Mouse (Mus musculus) heart, embryonic 14.5 days (tissue): Measurements from ENCODE around the gene Atf6. TPM values are rescaled to one million over a fixed set of nuclear protein-coding genes. Genes with fewer than 3 reads are reported as not detected.

Experiments used
- ATAC-seq: fragments of 200-750 bp; cut with Nextera tagmentation; 2 replicates; pipeline ENCODE4 v1.8.0; 2017; ENCODE audit warnings: low read depth, moderate TSS enrichment; ENCODE audit not compliant: insufficient number of reproducible peaks, insufficient read depth, low FRiP score
- H3K27ac ChIP-seq, 2 experiments: fragments of 200-500 bp in 1 of 2; fragments of 300-500 bp in 1 of 2; sonication (generic) in 1 of 2; replicated peaks in 1 of 2; 2 replicates each; pipeline ENCODE4 v1.5.1; 2012 to 2014; ENCODE audit warnings: low read depth in 2 of 2, low read length in 2 of 2, control low read depth in 1 of 2, mild to moderate bottlenecking in 1 of 2, mixed read lengths in 1 of 2; ENCODE audit not compliant: control insufficient read depth in 1 of 2, insufficient read depth in 1 of 2
- H3K27me3 ChIP-seq: fragments of 300-500 bp; sonication (generic); 2 replicates; pipeline ENCODE4 v1.6.1; 2014; ENCODE audit warnings: mild to moderate bottlenecking, low read length, control low read depth; ENCODE audit not compliant: control insufficient read depth, insufficient read depth
- H3K36me3 ChIP-seq: fragments of 300-500 bp; sonication (generic); 2 replicates; pipeline ENCODE4 v1.6.1; 2014; ENCODE audit warnings: mild to moderate bottlenecking, control low read depth, low read length, mixed read lengths; ENCODE audit not compliant: control insufficient read depth, insufficient read depth
- H3K4me1 ChIP-seq, 2 experiments: fragments of 200-500 bp in 1 of 2; fragments of 300-500 bp in 1 of 2; sonication (generic) in 1 of 2; 2 replicates each; pipeline ENCODE4 v1.6.1; 2012 to 2014; ENCODE audit warnings: low read length in 2 of 2, control low read depth in 1 of 2, mixed read lengths in 1 of 2; ENCODE audit not compliant: control insufficient read depth in 2 of 2, insufficient read depth in 2 of 2
- H3K4me2 ChIP-seq: fragments of 300-500 bp; sonication (generic); 2 replicates; pipeline ENCODE4 v1.6.1; 2014; ENCODE audit warnings: mild to moderate bottlenecking, low read length
- H3K4me3 ChIP-seq, 2 experiments: fragments of 200-500 bp in 1 of 2; fragments of 300-500 bp in 1 of 2; sonication (generic) in 1 of 2; 2 replicates each; pipeline ENCODE4 v1.5.1; 2012 to 2014; ENCODE audit warnings: low read length in 2 of 2, mild to moderate bottlenecking in 2 of 2, control low read depth in 1 of 2, low read depth in 1 of 2, moderate library complexity in 1 of 2; ENCODE audit not compliant: control insufficient read depth in 1 of 2, insufficient read depth in 1 of 2
- H3K9ac ChIP-seq: fragments of 300-500 bp; sonication (generic); 2 replicates; pipeline ENCODE4 v1.6.1; 2014; ENCODE audit warnings: mild to moderate bottlenecking, low read length
- H3K9me3 ChIP-seq: fragments of 300-500 bp; sonication (generic); 2 replicates; pipeline ENCODE4 v1.6.1; 2016; ENCODE audit warnings: low read length, control low read depth; ENCODE audit not compliant: control insufficient read depth
- WGBS: fragments of 180-500 bp; shearing (Covaris S2); extraction: QIAGEN DNeasy Blood & Tissue Kit; methylation state at CpG from one replicate; pipeline ENCODE4 v1.1.7; 2014; 5-methylcytosine and 5-hydroxymethylcytosine counted together
- polyA plus RNA-seq: library from polyadenylated mRNA; unstranded; fragments of >200 nt; fragmentation: Nextera tagmentation; extraction: Ambion mirVana; gene quantifications from 2 replicates; pipeline ENCODE4 v1.2.1, GENCODE M21; 2014

The Atf6 gene
- polyA plus RNA-seq, 1 experiment from 2014 or later: 14.4 TPM

GRCm38 (mm10) chr1:170764798-170765197, 102.8 kb downstream of the Atf6 start:
- no peak for ATAC-seq

DNA sequence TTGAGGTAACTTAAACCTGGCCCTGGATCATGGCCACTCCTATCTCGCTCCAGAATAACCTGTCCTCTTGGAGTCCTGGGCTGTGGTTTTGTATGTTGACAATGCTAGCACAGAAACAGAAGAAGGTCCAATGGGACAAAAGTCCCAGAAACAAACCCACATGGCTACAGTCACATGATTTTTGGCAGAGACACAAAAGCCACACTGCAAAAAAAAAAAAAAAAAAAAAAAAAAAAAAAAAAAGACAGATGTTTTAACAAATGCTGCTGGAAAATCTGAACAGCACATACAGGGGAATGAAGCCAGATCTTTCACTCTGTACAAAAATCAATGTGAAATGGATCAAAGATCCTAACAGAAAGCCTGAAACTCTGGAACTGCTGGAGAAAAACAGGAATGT, 105.9 kb downstream of the Atf6 start:
- Histone ChIP-seq H3K9ac (no peak overlapping the region), H3K27ac (no peak overlapping the region), H3K9me3 (no peaks in the 10 kb centered on the region), H3K4me3 (no peak overlapping the region), H3K4me1 (peaks cover under 1 to 1% of the 10 kb centered on the region in 2 experiments; a peak in 1 of 4 replicates), H3K27me3 (no peaks in the 10 kb centered on the region), H3K4me2 (no peak overlapping the region), H3K36me3 (no peaks in the 10 kb centered on the region)
- 94% methylated on average over 1 of the region's 1 CpGs for WGBS
- no peak for ATAC-seq

More at GRCm38 (mm10) chr1:170764798-170765197, 102.8 kb downstream of the Atf6 start:
- H3K4me2 ChIP-seq: no peak overlapping the region
- H3K4me3 ChIP-seq: no peak overlapping the region
- H3K9ac ChIP-seq: no peak overlapping the region
- no peaks in the 10 kb centered on the region for H3K27me3 ChIP-seq
- no peak overlapping the region for H3K27ac ChIP-seq
- no peaks in the 10 kb centered on the region for H3K9me3 ChIP-seq
- peaks cover 3 to 11% of the 10 kb centered on the region in 2 experiments; a peak in 3 of 4 replicates for H3K4me1 ChIP-seq
- no peaks in the 10 kb centered on the region for H3K36me3 ChIP-seq
- 73% methylated on average over 1 of the region's 1 CpGs for WGBS

DNA sequence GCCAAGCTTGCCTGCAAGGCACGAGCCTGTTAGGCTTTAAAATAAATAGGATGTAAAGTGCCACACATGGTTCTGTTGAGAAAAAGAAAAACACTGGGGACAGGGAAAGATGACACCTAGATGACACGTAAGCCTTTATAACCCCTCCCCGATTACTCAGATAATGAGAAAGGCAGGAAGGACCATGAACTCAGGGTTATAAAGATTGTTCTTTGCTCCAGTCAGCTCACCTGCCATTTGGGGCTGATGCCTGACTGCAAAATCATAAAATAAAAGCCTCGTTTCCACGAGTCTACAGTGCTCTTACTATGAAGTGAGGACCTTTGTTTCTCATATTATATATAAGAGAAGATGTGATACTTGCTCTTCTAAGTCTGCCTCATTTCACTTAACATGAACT, 114.0 kb downstream of the Atf6 start:
- no peak overlapping the region for H3K9ac ChIP-seq
- no peak overlapping the region for H3K27ac ChIP-seq
- no peak for ATAC-seq
- no peak overlapping the region for H3K4me3 ChIP-seq
- no peaks in the 10 kb centered on the region; the same call in 1 of the 2 replicates for H3K9me3 ChIP-seq
- H3K4me1 ChIP-seq: no peaks in the 10 kb centered on the region
- 90% methylated on average over 5 of the region's 5 CpGs for WGBS
- no peaks in the 10 kb centered on the region for H3K36me3 ChIP-seq
- H3K27me3 ChIP-seq: no peaks in the 10 kb centered on the region
- no peak overlapping the region for H3K4me2 ChIP-seq

- Histone ChIP-seq H3K4me2 (no peak overlapping the region), H3K9me3 (no peaks in the 10 kb centered on the region; the same call in 1 of the 2 replicates), H3K36me3 (no peaks in the 10 kb centered on the region), H3K9ac (no peak overlapping the region), H3K4me3 (no peak overlapping the region), H3K4me1 (no peaks in the 10 kb centered on the region), H3K27ac (no peak overlapping the region), H3K27me3 (no peaks in the 10 kb centered on the region)
- WGBS: 37% methylated on average over 7 of the region's 7 CpGs
- ATAC-seq: no peak
Observed at GRCm38 (mm10) chr1:170751797-170752196, 115.8 kb downstream of the Atf6 start.

DNA sequence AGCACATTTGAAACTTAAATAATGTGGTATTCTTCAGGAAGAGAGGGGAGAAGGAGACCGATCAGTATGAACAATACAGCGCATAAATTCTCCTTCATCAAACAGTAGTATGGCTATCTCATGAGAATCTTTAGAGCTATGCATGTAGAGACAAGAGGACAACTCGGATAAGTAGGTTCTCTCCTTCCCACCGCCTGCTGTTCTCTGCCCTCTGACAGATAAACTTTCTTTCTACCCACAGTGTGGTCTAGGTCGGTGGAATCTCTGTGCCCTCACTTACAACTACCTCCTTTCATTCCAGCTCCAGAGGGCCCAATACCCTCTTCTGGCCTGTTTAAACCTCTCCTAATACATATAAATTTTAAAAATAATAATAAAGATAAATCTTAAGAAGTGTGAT, 121.0 kb downstream of the Atf6 start:
- Histone ChIP-seq H3K4me2 (no peak overlapping the region), H3K4me1 (no peaks in the 10 kb centered on the region), H3K27ac (no peak overlapping the region), H3K9me3 (no peaks in the 10 kb centered on the region), H3K36me3 (peaks cover 8% of the 10 kb centered on the region; the same call in 1 of the 2 replicates), H3K4me3 (no peak overlapping the region), H3K9ac (no peak overlapping the region), H3K27me3 (no peaks in the 10 kb centered on the region)
- WGBS: 79% methylated on average over 5 of the region's 5 CpGs
- no peak for ATAC-seq

DNA sequence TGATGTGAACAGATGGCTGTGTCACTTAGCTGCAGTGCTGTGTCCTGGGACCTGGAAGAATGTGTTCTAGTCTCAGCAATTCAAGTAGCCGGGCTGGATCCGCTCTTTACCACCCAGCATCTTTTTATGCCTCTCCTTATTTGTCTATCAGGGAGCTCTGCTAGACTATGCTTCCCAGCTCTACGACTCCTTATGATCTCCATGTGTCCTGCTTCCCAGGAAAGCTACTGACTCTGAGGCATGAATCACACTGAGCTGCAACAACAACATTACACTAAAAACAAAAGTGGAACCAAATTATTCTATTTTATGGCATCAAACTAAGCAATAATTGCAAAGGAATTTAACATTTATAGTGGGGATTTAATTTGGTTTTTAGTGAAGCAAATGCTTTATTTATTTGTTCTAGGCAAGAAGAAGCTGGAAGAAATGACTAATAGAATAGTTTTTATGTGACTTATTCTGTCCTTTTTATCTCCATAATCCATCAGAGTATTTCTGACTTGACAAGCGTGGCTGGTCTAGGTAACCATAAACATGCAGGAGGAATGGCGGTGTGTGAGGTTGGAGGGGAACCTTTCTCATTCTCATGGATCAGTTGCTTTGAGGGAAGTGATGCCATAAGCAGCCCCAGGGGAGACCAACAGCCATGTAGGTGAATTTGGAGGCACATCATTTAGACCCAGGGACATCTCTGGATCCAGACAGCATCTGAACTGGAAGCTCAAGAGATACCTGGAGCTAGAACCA, 125.9 kb downstream of the Atf6 start:
- Histone ChIP-seq H3K4me1 (no peaks in the 10 kb centered on the region), H3K4me3 (no peak overlapping the region), H3K27ac (no peak overlapping the region), H3K9me3 (no peaks in the 10 kb centered on the region), H3K27me3 (no peaks in the 10 kb centered on the region), H3K36me3 (peaks cover 7% of the 10 kb centered on the region; the same call in 1 of the 2 replicates), H3K9ac (no peak overlapping the region), H3K4me2 (no peak overlapping the region)
- WGBS: 65% methylated on average over 5 of the region's 5 CpGs
- no peak for ATAC-seq

- 88% methylated on average over 3 of the region's 3 CpGs for WGBS
- Histone ChIP-seq H3K4me2 (no peak overlapping the region), H3K36me3 (no peaks in the 10 kb centered on the region), H3K9me3 (no peaks in the 10 kb centered on the region), H3K27ac (no peak overlapping the region), H3K9ac (no peak overlapping the region), H3K4me3 (no peak overlapping the region), H3K27me3 (no peaks in the 10 kb centered on the region), H3K4me1 (peaks cover 6 to 12% of the 10 kb centered on the region in 2 experiments; a peak in 3 of 4 replicates)
- no peak for ATAC-seq
Observed at GRCm38 (mm10) chr1:170734866-170735265, 132.7 kb downstream of the Atf6 start.

GRCm38 (mm10) chr1:170732596-170732890, 135.0 kb downstream of the Atf6 start:
- Histone ChIP-seq H3K36me3 (no peaks in the 10 kb centered on the region), H3K27me3 (no peaks in the 10 kb centered on the region), H3K27ac (peak overlapping the region in 1 of 2 experiments; percentile 42; a peak in 1 of 4 replicates), H3K9ac (no peak overlapping the region), H3K4me2 (no peak overlapping the region), H3K4me1 (peaks cover 7 to 12% of the 10 kb centered on the region in 2 experiments; a peak in 3 of 4 replicates), H3K4me3 (no peak overlapping the region), H3K9me3 (no peaks in the 10 kb centered on the region)
- ATAC-seq: no peak
- 92% methylated on average over 2 of the region's 2 CpGs for WGBS
